Mouse (Mus musculus) liver, postnatal 0 days (tissue): ENCODE data around the gene Thnsl2. TPM values are rescaled to one million over a fixed set of nuclear protein-coding genes. Genes with fewer than 3 reads are reported as not detected.

Experiments used
- ATAC-seq: fragments of 200-750 bp; cut with Nextera tagmentation; 2 replicates; pipeline ENCODE4 v1.8.0; 2017; ENCODE audit warnings: mild to moderate bottlenecking, moderate library complexity
- DNase-seq: peaks from one replicate; pipeline ENCODE4 v3.0.0-alpha.2; 2016
- H3K27ac ChIP-seq: fragments of 300-500 bp; sonication (generic); 2 replicates; pipeline ENCODE4 v1.5.1; 2014; ENCODE audit warnings: antibody characterized with exemption, moderate library complexity, mild to moderate bottlenecking, low read depth
- H3K27me3 ChIP-seq: fragments of 300-500 bp; sonication (generic); 2 replicates; pipeline ENCODE4 v1.6.1; 2014; ENCODE audit warnings: low read length, control low read depth, mixed read lengths; ENCODE audit not compliant: insufficient read depth
- H3K36me3 ChIP-seq: fragments of 300-500 bp; sonication (generic); replicated peaks from 2 replicates; pipeline ENCODE4 v1.6.1; 2014; ENCODE audit warnings: mild to moderate bottlenecking, control low read depth, low read length, moderate library complexity, mixed read lengths; ENCODE audit not compliant: insufficient read depth
- H3K4me1 ChIP-seq: fragments of 300-500 bp; sonication (generic); 2 replicates; pipeline ENCODE4 v1.6.1; 2014; ENCODE audit warnings: antibody characterized with exemption, mild to moderate bottlenecking, control low read depth; ENCODE audit not compliant: insufficient read depth
- H3K4me2 ChIP-seq: fragments of 300-500 bp; sonication (generic); 2 replicates; pipeline ENCODE4 v1.6.1; 2014; ENCODE audit warnings: low read depth, mild to moderate bottlenecking, low read length, moderate library complexity, mixed read lengths
- H3K4me3 ChIP-seq: fragments of 300-500 bp; sonication (generic); 2 replicates; pipeline ENCODE4 v1.5.1; 2014; ENCODE audit warnings: low read depth, low read length
- H3K9ac ChIP-seq: fragments of 300-500 bp; sonication (generic); replicated peaks from 2 replicates; pipeline ENCODE4 v1.6.1; 2014; ENCODE audit warnings: mild to moderate bottlenecking, moderate library complexity
- H3K9me3 ChIP-seq: fragments of 300-500 bp; sonication (generic); 2 replicates; pipeline ENCODE4 v1.6.1; 2016; ENCODE audit warnings: mild to moderate bottlenecking, control low read depth, low read length, mixed read lengths
- CTCF ChIP-seq: sonication (generic); IDR thresholded peaks from 2 replicates; pipeline ENCODE4 v1.5.1; 2016; ENCODE audit warnings: antibody characterized with exemption, low read depth
- EP300 ChIP-seq: IDR thresholded peaks from 2 replicates; pipeline ENCODE4 v1.6.1; 2016; ENCODE audit warnings: antibody characterized with exemption, low read depth, mild to moderate bottlenecking
- WGBS: fragments of 180-500 bp; shearing (Covaris S2); extraction: QIAGEN DNeasy Blood & Tissue Kit; methylation state at CpG from one replicate; pipeline ENCODE4 v1.1.7; 2014; ENCODE audit not compliant: insufficient replicate concordance; 5-methylcytosine and 5-hydroxymethylcytosine counted together
- polyA plus RNA-seq: library from polyadenylated mRNA; unstranded; fragments of >200 nt; fragmentation: Nextera tagmentation; extraction: Ambion mirVana; gene quantifications from 2 replicates; pipeline ENCODE4 v1.2.1, GENCODE M21; 2015

Gene Thnsl2
- 35.4 and 35.8 TPM in 2 replicates for polyA plus RNA-seq

- Histone ChIP-seq H3K9me3 (peaks cover 3% of the 10 kb centered on the region; the same call in 1 of the 2 replicates), H3K4me3 (peak within 1 kb of the TSS; percentile 61), H3K36me3 (no peaks in the 10 kb centered on the region), H3K4me2 (peak within 1 kb of the TSS; percentile 87), H3K27me3 (no peaks in the 10 kb centered on the region), H3K4me1 (peaks cover 14% of the 10 kb centered on the region; the same call in 1 of the 2 replicates), H3K27ac (peak within 1 kb of the TSS; percentile 84), H3K9ac (peak within 1 kb of the TSS; percentile 76)
- TF ChIP-seq EP300 (no peak), CTCF (peak; percentile 55)
- ATAC-seq, result peak; percentile 84
- DNase-seq, result peak; percentile 62
- under 1% methylated on average over 32 of the region's 32 CpGs for WGBS
Observed at GRCm38 (mm10) chr6:71143894-71144455, at the start of gene Thnsl2. Gene Thnsl2 (minus strand): TSS chr6:71144439.

- H3K9me3 ChIP-seq, result no peaks in the 10 kb centered on the region
- H3K36me3 ChIP-seq, result no peaks in the 10 kb centered on the region
- H3K4me3 ChIP-seq, result no peak overlapping the region
- peaks cover 20% of the 10 kb centered on the region for H3K4me1 ChIP-seq
- H3K27ac ChIP-seq, result peak overlapping the region; percentile 51; the same call in 1 of the 2 replicates
- H3K27me3 ChIP-seq, result no peaks in the 10 kb centered on the region
- 65% methylated on average over 6 of the region's 6 CpGs for WGBS
- ATAC-seq, result no peak
- no peak overlapping the region for H3K9ac ChIP-seq
- TF ChIP-seq EP300 (no peak), CTCF (no peak)
- H3K4me2 ChIP-seq, result no peak overlapping the region
- DNase-seq, result no peak
Observed at GRCm38 (mm10) chr6:71193151-71193740, 49.0 kb upstream of the Thnsl2 start.

GRCm38 (mm10) chr6:71190501-71190900, 46.3 kb upstream of the Thnsl2 start:
- H3K4me1 ChIP-seq, result peaks cover 11% of the 10 kb centered on the region
- no peak overlapping the region for H3K9ac ChIP-seq
- H3K9me3 ChIP-seq, result no peaks in the 10 kb centered on the region
- no peak overlapping the region for H3K27ac ChIP-seq
- no peaks in the 10 kb centered on the region for H3K36me3 ChIP-seq
- H3K27me3 ChIP-seq, result no peaks in the 10 kb centered on the region
- 73% methylated on average over 2 of the region's 2 CpGs for WGBS
- TF ChIP-seq EP300, result no peak
- no peak for TF ChIP-seq CTCF
- no peak for ATAC-seq
- no peak overlapping the region for H3K4me3 ChIP-seq
- H3K4me2 ChIP-seq, result no peak overlapping the region
- DNase-seq, result no peak

GRCm38 (mm10) chr6:71189578-71189977, 45.3 kb upstream of the Thnsl2 start:
- Histone ChIP-seq H3K9ac (no peak overlapping the region), H3K27me3 (no peaks in the 10 kb centered on the region), H3K36me3 (no peaks in the 10 kb centered on the region), H3K4me1 (peaks cover 9% of the 10 kb centered on the region), H3K4me2 (no peak overlapping the region), H3K9me3 (no peaks in the 10 kb centered on the region), H3K4me3 (no peak overlapping the region), H3K27ac (peak overlapping the region; percentile 36; the same call in 1 of the 2 replicates)
- DNase-seq (no peak), ATAC-seq (peak; percentile 29; the same call in 1 of the 2 replicates)
- WGBS, result 41% methylated on average over 1 of the region's 1 CpGs
- no peak for TF ChIP-seq EP300
- no peak for TF ChIP-seq CTCF

GRCm38 (mm10) chr6:71184941-71185604, 40.8 kb upstream of the Thnsl2 start:
- Histone ChIP-seq H3K4me1 (peaks cover 7% of the 10 kb centered on the region; the same call in 1 of the 2 replicates), H3K36me3 (no peaks in the 10 kb centered on the region), H3K27me3 (no peaks in the 10 kb centered on the region), H3K9ac (no peak overlapping the region), H3K9me3 (no peaks in the 10 kb centered on the region), H3K4me3 (no peak overlapping the region), H3K4me2 (no peak overlapping the region), H3K27ac (peak overlapping the region; percentile 73)
- ATAC-seq (peak; percentile 89), DNase-seq (no peak)
- TF ChIP-seq EP300 (peak; percentile 61), CTCF (no peak)
- 52% methylated on average over 7 of the region's 7 CpGs for WGBS

- H3K27ac ChIP-seq, result no peak overlapping the region
- H3K9ac ChIP-seq, result no peak overlapping the region
- H3K4me2 ChIP-seq, result no peak overlapping the region
- no peak overlapping the region for H3K4me3 ChIP-seq
- H3K27me3 ChIP-seq, result no peaks in the 10 kb centered on the region
- no peaks in the 10 kb centered on the region for H3K36me3 ChIP-seq
- peaks cover 3% of the 10 kb centered on the region; the same call in 1 of the 2 replicates for H3K4me1 ChIP-seq
- TF ChIP-seq CTCF (no peak), EP300 (no peak)
- WGBS, result 88% methylated on average over 1 of the region's 1 CpGs
- ATAC-seq, result no peak
- H3K9me3 ChIP-seq, result no peaks in the 10 kb centered on the region
- no peak for DNase-seq
Observed at GRCm38 (mm10) chr6:71180596-71180995, 36.4 kb upstream of the Thnsl2 start.
